Comparison of ENCODE assay signal across 26 mouse cellular contexts in genomic region chr13:56782621-56783020, GRCm38 (mm10). TPM values are rescaled to one million over a fixed set of nuclear protein-coding genes. Genes with fewer than 3 reads are reported as not detected.
DNase-seq lines count a peak whose midpoint lies in the region; ATAC-seq and TF ChIP-seq lines count a peak whose summit lies in the region.
"Had no signal": no experiment of that assay in that cellular context is flagged by ENCODE, and none has a peak within 500 bp of the region (broad histone marks: within the 10 kb centered on the region; RNA-seq: fewer than 3 reads in every experiment).

No protein-coding gene starts in this region.

- no peaks in the 10 kb centered on the region for H3K9me3 ChIP-seq in midbrain, embryonic 16.5 days (replicated peaks; ENCODE audit: control insufficient read depth, low read length, poor library complexity, severe bottlenecking)
- no peaks in the 10 kb centered on the region; the same call in 1 of the 2 replicates for H3K9me3 ChIP-seq in midbrain, embryonic 11.5 days (ENCODE audit: control insufficient read depth, low read length)
- H3K9me3 ChIP-seq: embryonic facial prominence, embryonic 15.5 days; heart, embryonic 15.5 days; liver, embryonic 12.5 days had no signal

- WGBS in midbrain, embryonic 16.5 days, result 86% methylated on average over 1 of the region's 1 CpGs
- 84% methylated on average over 1 of the region's 1 CpGs for WGBS in midbrain, embryonic 11.5 days

- no peaks in the 10 kb centered on the region for H3K36me3 ChIP-seq in midbrain, embryonic 16.5 days (ENCODE audit: control insufficient read depth, insufficient read depth, low read length)
- no peaks in the 10 kb centered on the region for H3K36me3 ChIP-seq in midbrain, embryonic 11.5 days (ENCODE audit: control insufficient read depth, insufficient read depth, low read length)
- H3K36me3 ChIP-seq: embryonic facial prominence, embryonic 15.5 days; heart, embryonic 15.5 days; limb, embryonic 13.5 days; liver, embryonic 12.5 days; midbrain, embryonic 15.5 days had no signal

- no peak for TF ChIP-seq CTCF in cortical plate, adult 2 months (IDR thresholded peaks at IDR 0.05; ENCODE audit: extremely low read depth, insufficient read depth, low read length)

- H3K4me3 ChIP-seq in midbrain, embryonic 16.5 days (ENCODE audit: low read depth, low read length), result no peak overlapping the region
- H3K4me3 ChIP-seq in midbrain, embryonic 11.5 days (ENCODE audit: low read depth, low read length), result no peak overlapping the region
- H3K4me3 ChIP-seq in cortical plate, adult 2 months (ENCODE audit: insufficient read depth, low read length), result peak overlapping the region; percentile 22; the same call in 1 of the 2 replicates
- H3K4me3 ChIP-seq: embryonic facial prominence, embryonic 15.5 days; heart, embryonic 15.5 days; limb, embryonic 13.5 days; liver, embryonic 12.5 days; midbrain, embryonic 15.5 days had no signal

- peak overlapping the region; percentile 9; the same call in 1 of the 2 replicates for H3K27ac ChIP-seq in midbrain, embryonic 16.5 days (ENCODE audit: low read length)
- no peak overlapping the region for H3K27ac ChIP-seq in midbrain, embryonic 11.5 days (ENCODE audit: low read depth, low read length)
- peak overlapping the region; percentile 82; the same call in 1 of the 2 replicates for H3K27ac ChIP-seq in cortical plate, adult 2 months (ENCODE audit: insufficient read depth, low read length)
- H3K27ac ChIP-seq: embryonic facial prominence, embryonic 15.5 days; heart, embryonic 15.5 days; limb, embryonic 13.5 days; liver, embryonic 12.5 days; midbrain, embryonic 15.5 days had no signal

- ATAC-seq in midbrain, embryonic 16.5 days, result no peak
- no peak for ATAC-seq in midbrain, embryonic 11.5 days (ENCODE audit: low FRiP score)
- ATAC-seq: activated CD4-positive, CD25-positive, alpha-beta regulatory T cell, adult 4 months; forebrain, embryonic 14.5 days; liver, embryonic 12.5 days; midbrain, embryonic 15.5 days had no signal

- TF ChIP-seq POLR2A in cortical plate, adult 2 months (IDR thresholded peaks at IDR 0.05; ENCODE audit: extremely low read depth, insufficient read depth, low read length), result no peak

- intact Hi-C loops in left cerebral cortex, postnatal 25 days (cut with DNase I), result no loop called here

- no peak overlapping the region for H3K9ac ChIP-seq in midbrain, embryonic 16.5 days (ENCODE audit: low read depth, low read length)
- H3K9ac ChIP-seq in midbrain, embryonic 11.5 days (ENCODE audit: low read length), result no peak overlapping the region
- H3K9ac ChIP-seq: embryonic facial prominence, embryonic 15.5 days; heart, embryonic 15.5 days; limb, embryonic 13.5 days; liver, embryonic 12.5 days; midbrain, embryonic 15.5 days had no signal

- DNase-seq in layer of hippocampus, adult 11-12 months (ENCODE audit: low spot score), result peak; percentile 52
- DNase-seq in layer of hippocampus, postnatal 10 days (ENCODE audit: low spot score in 2 of 2), result no peak
- DNase-seq in midbrain, embryonic 11.5 days (ENCODE audit: low spot score, missing footprints), result no peak
- DNase-seq in left cerebral cortex, postnatal 25 days (ENCODE audit: low spot score in 2 of 2), result peak; percentile 52 to 76
- DNase-seq in adipocyte (ENCODE audit: low spot score), result no peak
- DNase-seq: adrenal gland, postnatal 10 days; cerebellum, adult 8-10 months; heart, postnatal 36 days; kidney, adult 11 months; kidney, postnatal 4 days; lung, adult 18-20 months; lung, postnatal 14 days; spleen, adult 18-20 months had no signal

- peaks cover 29% of the 10 kb centered on the region for H3K4me1 ChIP-seq in midbrain, embryonic 16.5 days (ENCODE audit: control insufficient read depth, insufficient read depth, low read length)
- H3K4me1 ChIP-seq in midbrain, embryonic 11.5 days (ENCODE audit: control insufficient read depth, insufficient read depth, low read length), result no peaks in the 10 kb centered on the region
- peaks cover 26% of the 10 kb centered on the region for H3K4me1 ChIP-seq in cortical plate, adult 2 months (ENCODE audit: control insufficient read depth, insufficient read depth, low read length)
- H3K4me1 ChIP-seq: limb, embryonic 13.5 days; liver, embryonic 12.5 days had no signal

- no peaks in the 10 kb centered on the region for H3K27me3 ChIP-seq in midbrain, embryonic 16.5 days (ENCODE audit: control insufficient read depth, insufficient read depth, low read depth, low read length)
- H3K27me3 ChIP-seq in midbrain, embryonic 11.5 days (ENCODE audit: control insufficient read depth, insufficient read depth, low read length), result no peaks in the 10 kb centered on the region
- H3K27me3 ChIP-seq: embryonic facial prominence, embryonic 15.5 days; heart, embryonic 15.5 days; limb, embryonic 13.5 days; midbrain, embryonic 15.5 days had no signal

- no peak overlapping the region for H3K4me2 ChIP-seq in midbrain, embryonic 16.5 days (ENCODE audit: low read length)
- no peak overlapping the region for H3K4me2 ChIP-seq in midbrain, embryonic 11.5 days
- H3K4me2 ChIP-seq: embryonic facial prominence, embryonic 15.5 days; heart, embryonic 15.5 days; limb, embryonic 13.5 days; liver, embryonic 12.5 days; midbrain, embryonic 15.5 days had no signal

RNA-seq across cellular contexts. Expression of gene Gm45623, which starts 29.0 kb away (rescaled TPM):
- under 1 TPM; 0.54 to 0.98 TPM for total RNA-seq in layer of hippocampus, postnatal 10 days (2021)
- polyA plus RNA-seq in midbrain, embryonic 16.5 days (2015; fragmentation: Nextera tagmentation; extraction: Ambion mirVana), result 3.0 and 4.5 TPM in 2 replicates
- polyA plus RNA-seq in midbrain, embryonic 11.5 days (2014; fragmentation: Nextera tagmentation; extraction: Ambion mirVana), result not detected in 2 replicates
- 4.1 and 8.5 TPM in 2 replicates for polyA plus RNA-seq in cortical plate, adult 2 months (2012; rRNA removed)
- total RNA-seq in left cerebral cortex, postnatal 25 days (2021), result 10 to 100 TPM; 10.8 to 15.4 TPM
- total RNA-seq: gastrocnemius, postnatal 4 days; heart, postnatal 36 days; megakaryocyte progenitor cell, adult 5-6 weeks; MEL had no signal
- polyA plus RNA-seq: activated CD4-positive, CD25-positive, alpha-beta regulatory T cell, adult 4 months; heart, embryonic 15.5 days; liver, embryonic 12.5 days; urinary bladder, adult 2 months had no signal

Comparison
In these comparisons a context has a peak if more than half of its experiments do, and no peak if none do; other contexts are left out.
1. DNase-seq: peak in layer of hippocampus, adult 11-12 months (single experiment) and left cerebral cortex, postnatal 25 days (2 of 2); none in layer of hippocampus, postnatal 10 days (0 of 2), midbrain, embryonic 11.5 days (single experiment) and adipocyte (single experiment).